Mouse (Mus musculus) thymus, postnatal 0 days (tissue): ENCODE data around the gene Tet3. TPM values are rescaled to one million over a fixed set of nuclear protein-coding genes. Genes with fewer than 3 reads are reported as not detected.

Experiments
- DNase-seq: peaks from one replicate; pipeline ENCODE4 v3.0.0-alpha.2; 2015; ENCODE audit warnings: low spot score
- polyA plus RNA-seq: library from polyadenylated mRNA; unstranded; fragments of >200 nt; fragmentation: Nextera tagmentation; extraction: Ambion mirVana; gene quantifications from 2 replicates; pipeline ENCODE4 v1.2.1, GENCODE M21; 2015

Tet3 gene
- polyA plus RNA-seq, 1 experiment from 2014 or later: 24.1 TPM

GRCm38 (mm10) chr6:83478628-83479027, 19.7 kb upstream of the Tet3 start:
- DNase-seq: no peak

- DNase-seq: peak; percentile 21
Observed at GRCm38 (mm10) chr6:83478217-83478616, 19.3 kb upstream of the Tet3 start.

- no peak for DNase-seq
Observed at GRCm38 (mm10) chr6:83475431-83475830, 16.5 kb upstream of the Tet3 start.

GRCm38 (mm10) chr6:83473240-83473639, 14.4 kb upstream of the Tet3 start:
- no peak for DNase-seq

- DNase-seq: no peak
Observed at GRCm38 (mm10) chr6:83471739-83472138, 12.9 kb upstream of the Tet3 start.

GRCm38 (mm10) chr6:83464011-83464410, 5.1 kb upstream of the Tet3 start:
- DNase-seq: no peak

GRCm38 (mm10) chr6:83456984-83457810, 1.7 kb downstream of the Tet3 start:
- DNase-seq: no peak

GRCm38 (mm10) chr6:83456131-83456983, 2.5 kb downstream of the Tet3 start:
- DNase-seq: peak; percentile 85

GRCm38 (mm10) chr6:83455328-83456130, 3.4 kb downstream of the Tet3 start:
- DNase-seq: peak; percentile 80

GRCm38 (mm10) chr6:83453706-83454105, 5.2 kb downstream of the Tet3 start:
- no peak for DNase-seq

GRCm38 (mm10) chr6:83450451-83451303, 8.2 kb downstream of the Tet3 start:
- DNase-seq: no peak

GRCm38 (mm10) chr6:83449440-83449839, 9.4 kb downstream of the Tet3 start:
- DNase-seq: no peak

- peak; percentile 44 for DNase-seq
Observed at GRCm38 (mm10) chr6:83448911-83449310, 10.0 kb downstream of the Tet3 start.

- DNase-seq: no peak
Observed at GRCm38 (mm10) chr6:83447031-83447430, 11.9 kb downstream of the Tet3 start.

- no peak for DNase-seq
Observed at GRCm38 (mm10) chr6:83445796-83446195, 13.1 kb downstream of the Tet3 start.

GRCm38 (mm10) chr6:83443441-83444340, 15.2 kb downstream of the Tet3 start:
- DNase-seq: no peak

- no peak for DNase-seq
Observed at GRCm38 (mm10) chr6:83442639-83443038, 16.2 kb downstream of the Tet3 start.

GRCm38 (mm10) chr6:83441259-83442061, 17.4 kb downstream of the Tet3 start:
- peak; percentile 86 for DNase-seq
